Mouse (Mus musculus): ENCODE measurements around the gene Pim3.

DNA sequence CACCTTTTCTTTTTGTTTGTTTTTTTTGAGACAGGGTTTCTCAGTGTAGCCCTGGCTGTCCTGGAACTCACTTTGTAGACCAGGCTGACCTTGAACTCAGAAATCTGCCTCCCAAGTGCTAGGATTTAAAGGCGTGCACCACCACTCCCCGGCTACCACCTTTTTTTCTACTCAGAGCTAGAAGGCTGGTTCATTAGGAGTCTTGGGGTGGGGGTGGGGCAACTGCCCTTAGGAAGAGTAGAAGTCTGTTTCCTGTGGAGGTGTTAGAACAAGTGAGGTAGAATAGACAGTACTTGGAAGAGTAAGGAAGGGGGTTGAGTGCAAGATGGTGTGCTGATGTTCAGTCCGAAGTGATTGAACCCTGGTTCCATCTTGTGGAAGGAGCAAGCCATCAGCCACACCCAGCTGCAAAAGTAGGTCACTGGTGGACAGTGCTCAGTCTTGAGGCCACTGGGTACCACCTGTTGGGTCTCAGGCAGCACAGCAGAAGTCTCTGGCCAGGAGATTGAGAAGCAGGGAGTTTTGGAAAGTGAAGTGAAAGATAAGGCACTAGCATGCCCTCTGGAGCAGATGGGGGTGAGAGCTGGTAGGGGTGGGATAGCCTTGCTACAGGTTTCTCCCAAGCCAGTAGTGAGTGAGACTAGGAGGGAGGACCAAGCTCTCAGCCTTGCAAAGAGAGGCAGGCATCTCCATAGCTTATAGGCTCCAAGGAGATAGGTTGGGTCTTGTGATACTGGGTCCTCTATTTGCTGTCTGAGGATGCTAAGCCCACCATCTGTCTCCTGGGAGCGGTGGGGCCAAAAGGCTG, 4.1 kb downstream of the Pim3 start:
- TF ChIP-seq ZNF384 (IDR thresholded peaks at IDR 0.05; ENCODE audit: low read depth, low read length) (peak; percentile 63; the same call in 1 of the 2 replicates), ZC3H11A (IDR thresholded peaks at IDR 0.05; ENCODE audit: borderline replicate concordance, low read depth, low read length) (no peak)

All from ES-E14 (cell line).